In the genomic region with DNA sequence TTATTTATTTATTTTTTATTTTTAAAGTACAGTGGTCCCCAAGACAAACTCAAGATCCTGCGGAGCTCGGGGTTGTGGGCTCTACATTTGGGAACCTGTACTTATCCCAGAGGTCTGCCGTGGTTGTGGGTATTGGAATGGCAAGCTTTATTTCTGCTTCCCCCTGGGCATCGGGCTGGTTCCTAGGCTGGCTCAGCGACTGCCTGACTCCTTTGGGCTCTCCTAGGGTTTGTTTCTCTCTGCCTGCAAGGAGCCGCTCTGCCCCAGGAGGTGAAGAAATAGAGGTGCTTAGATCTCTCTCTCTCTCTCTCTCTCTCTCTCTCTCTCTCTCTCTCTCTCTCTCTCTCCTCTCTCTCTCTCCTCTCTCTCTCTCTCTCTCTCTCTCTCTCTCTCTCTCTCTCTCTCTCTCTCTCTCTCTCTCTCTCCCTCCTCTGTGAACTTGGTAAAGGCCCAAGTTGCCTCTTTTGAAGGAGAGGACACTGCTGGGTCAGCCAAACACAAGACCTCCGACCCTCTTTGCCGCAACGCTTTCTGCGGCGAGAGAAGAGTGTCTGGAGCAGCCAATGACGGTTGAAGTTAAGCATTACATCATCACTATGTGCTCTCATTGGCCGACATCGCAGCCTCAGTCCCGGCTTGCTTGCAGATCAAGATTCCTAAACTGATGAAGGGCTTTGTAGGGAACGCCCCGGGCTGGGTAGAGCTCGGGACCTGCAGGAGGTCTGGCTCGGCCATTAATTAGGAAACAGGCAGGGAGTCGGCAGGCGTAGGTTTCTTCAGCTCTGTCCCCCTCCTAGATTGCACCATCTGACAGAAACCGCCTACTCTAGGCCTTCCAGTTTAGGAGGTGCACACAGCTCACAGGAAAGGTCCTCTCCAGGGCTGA, we compare ENCODE assay signal across 9 mouse cellular contexts. TPM values are rescaled to one million over a fixed set of nuclear protein-coding genes. Genes with fewer than 3 reads are reported as not detected.
A peak's percentile ranks its signal among the peaks of the same experiment; 100 is the strongest.
DNase-seq lines count a peak whose midpoint lies in the region; ATAC-seq and TF ChIP-seq lines count a peak whose summit lies in the region.
"Had no signal": no experiment of that assay in that cellular context is flagged by ENCODE, and none has a peak within 500 bp of the region (broad histone marks: within the 10 kb centered on the region; RNA-seq: fewer than 3 reads in every experiment).

No protein-coding gene starts in this region.

- ATAC-seq in cerebellum, adult (ENCODE audit: insufficient number of reproducible peaks, low FRiP score, low TSS enrichment) = peak; percentile 94
- ATAC-seq in forebrain, embryonic 13.5 days = peak; percentile 95
- ATAC-seq in liver, embryonic 14.5 days (ENCODE audit: insufficient read depth) = 0 out of 2 replicates have a peak, but pooled peaks have one; percentile 21
- ATAC-seq in neural tube, embryonic 11.5 days (ENCODE audit: insufficient read depth, low FRiP score, low TSS enrichment) = peak; percentile 93

- peak; percentile 17 for DNase-seq in CD4-positive helper T cell, adult 2 months (ENCODE audit: low read depth, low spot score)
- DNase-seq in heart, postnatal 10 days = peak; percentile 58 to 61
- DNase-seq in kidney, postnatal 25 days = peak; percentile 24 to 54
- DNase-seq in liver, embryonic 14.5 days (ENCODE audit: low read depth in 3 of 3, low spot score in 3 of 3) = peak in 1 of 3 experiments; percentile 2
- peak; percentile 82 for DNase-seq in neural tube, embryonic 11.5 days (ENCODE audit: low spot score)
- DNase-seq in thymus, postnatal 25 days = peak; percentile 8

- no peaks in the 10 kb centered on the region for H3K27me3 ChIP-seq in forebrain, embryonic 13.5 days
- no peaks in the 10 kb centered on the region for H3K27me3 ChIP-seq in liver, embryonic 14.5 days (ENCODE audit: control insufficient read depth, insufficient read depth, low read length)
- H3K27me3 ChIP-seq in neural tube, embryonic 11.5 days (ENCODE audit: control insufficient read depth, insufficient read depth, low read length) = no peaks in the 10 kb centered on the region

- peaks cover 27% of the 10 kb centered on the region for H3K4me1 ChIP-seq in forebrain, embryonic 13.5 days
- H3K4me1 ChIP-seq in liver, embryonic 14.5 days (replicated peaks; ENCODE audit: control insufficient read depth in 2 of 2, insufficient read depth in 2 of 2, low read length in 1 of 2) = no peaks in the 10 kb centered on the region
- no peaks in the 10 kb centered on the region; the same call in 1 of the 2 replicates for H3K4me1 ChIP-seq in neural tube, embryonic 11.5 days (ENCODE audit: control insufficient read depth, insufficient read depth, low read length)
- H3K4me1 ChIP-seq: megakaryocyte, embryonic 14.5 days had no signal

- H3K4me2 ChIP-seq in forebrain, embryonic 13.5 days = peak overlapping the region; percentile 54
- peak overlapping the region; percentile 15; the same call in 1 of the 2 replicates for H3K4me2 ChIP-seq in liver, embryonic 14.5 days (ENCODE audit: low read depth)
- peak overlapping the region; percentile 27 for H3K4me2 ChIP-seq in neural tube, embryonic 11.5 days (ENCODE audit: low read depth)

- no peaks in the 10 kb centered on the region for H3K9me3 ChIP-seq in forebrain, embryonic 13.5 days (replicated peaks)
- H3K9me3 ChIP-seq in liver, embryonic 14.5 days (ENCODE audit: control insufficient read depth, low read length) = no peaks in the 10 kb centered on the region
- H3K9me3 ChIP-seq in neural tube, embryonic 11.5 days (ENCODE audit: control insufficient read depth, low read length) = no peaks in the 10 kb centered on the region

- H3K36me3 ChIP-seq in forebrain, embryonic 13.5 days (ENCODE audit: poor library complexity, severe bottlenecking) = no peaks in the 10 kb centered on the region
- no peaks in the 10 kb centered on the region for H3K36me3 ChIP-seq in liver, embryonic 14.5 days (replicated peaks; ENCODE audit: control insufficient read depth, insufficient read depth, low read depth)
- no peaks in the 10 kb centered on the region for H3K36me3 ChIP-seq in neural tube, embryonic 11.5 days (ENCODE audit: control insufficient read depth, insufficient read depth, low read length)

- no peak for TF ChIP-seq EP300 in liver, embryonic 14.5 days (IDR thresholded peaks at IDR 0.05; ENCODE audit: low read depth)

- peak overlapping the region; percentile 80 for H3K27ac ChIP-seq in forebrain, embryonic 13.5 days
- no peak overlapping the region for H3K27ac ChIP-seq in liver, embryonic 14.5 days
- no peak overlapping the region; the same call in 1 of the 2 replicates for H3K27ac ChIP-seq in neural tube, embryonic 11.5 days (ENCODE audit: low read depth, low read length)

- peak overlapping the region; percentile 23 for H3K4me3 ChIP-seq in forebrain, embryonic 13.5 days
- H3K4me3 ChIP-seq in liver, embryonic 14.5 days (ENCODE audit: insufficient read depth in 1 of 2, low read depth in 2 of 2, low read length in 2 of 2) = no peak overlapping the region
- no peak overlapping the region for H3K4me3 ChIP-seq in neural tube, embryonic 11.5 days (ENCODE audit: low read depth, low read length)
- H3K4me3 ChIP-seq: megakaryocyte, embryonic 14.5 days had no signal

- peak overlapping the region; percentile 59 for H3K9ac ChIP-seq in forebrain, embryonic 13.5 days
- H3K9ac ChIP-seq in liver, embryonic 14.5 days (replicated peaks) = no peak overlapping the region
- H3K9ac ChIP-seq in neural tube, embryonic 11.5 days (ENCODE audit: low read length) = no peak overlapping the region

- intact Hi-C loops in heart, postnatal 10 days (cut with DNase I) = no loop called here

- 6% methylated on average over 22 of the region's 22 CpGs for WGBS in forebrain, embryonic 13.5 days
- 13% methylated on average over 22 of the region's 22 CpGs for WGBS in liver, embryonic 14.5 days (ENCODE audit: insufficient replicate concordance)
- 11% methylated on average over 22 of the region's 22 CpGs for WGBS in neural tube, embryonic 11.5 days

- no peak for TF ChIP-seq CTCF in liver, embryonic 14.5 days (IDR thresholded peaks at IDR 0.05; ENCODE audit: low read depth)

RNA-seq across cellular contexts. Expression of gene Calm1, which starts 42.9 kb away (rescaled TPM):
- polyA plus RNA-seq in forebrain, embryonic 13.5 days (2015; fragmentation: Nextera tagmentation; extraction: Ambion mirVana) = 1,816 and 2,096 TPM in 2 replicates
- total RNA-seq in heart, postnatal 10 days (2021) = 100 to 1,000 TPM; 338 to 349 TPM
- 72.9 and 115 TPM in 2 replicates for polyA plus RNA-seq in liver, embryonic 14.5 days (2012; rRNA removed)
- polyA plus RNA-seq in liver, embryonic 14.5 days (2014; fragmentation: Nextera tagmentation; extraction: Ambion mirVana) = 553 and 571 TPM in 2 replicates
- 1,303 and 1,315 TPM in 2 replicates for polyA plus RNA-seq in neural tube, embryonic 11.5 days (2014; fragmentation: Nextera tagmentation; extraction: Ambion mirVana)

Comparison
In these comparisons a context has a peak if more than half of its experiments do, and no peak if none do; other contexts are left out.
1. ATAC-seq: peak in every context shown above with its lines; median percentile 95 in forebrain, embryonic 13.5 days; 94 in cerebellum, adult; 93 in neural tube, embryonic 11.5 days; 21 in liver, embryonic 14.5 days.